Mouse (Mus musculus): ENCODE measurements around the gene Inava.
A peak's percentile ranks its signal among the peaks of the same experiment; 100 is the strongest.

Gene Inava

GRCm38 (mm10) chr1:136233892-136234594 lies at the start of gene Inava:
Gene Inava (minus strand): TSS chr1:136234264.
- peak; percentile 58 for DNase-seq (ENCODE audit: low read depth, low spot score)

- DNase-seq (ENCODE audit: low read depth, low spot score) = no peak
These were observed 43.3 kb upstream of the Inava start for GRCm38 (mm10) chr1:136277366-136277765.

GRCm38 (mm10) chr1:136268224-136268623 lies 34.2 kb upstream of the Inava start:
- no peak for DNase-seq (ENCODE audit: low read depth, low spot score)

GRCm38 (mm10) chr1:136266127-136266526 lies 32.1 kb upstream of the Inava start:
- no peak for DNase-seq (ENCODE audit: low read depth, low spot score)

GRCm38 (mm10) chr1:136263355-136263754 lies 29.3 kb upstream of the Inava start:
- DNase-seq (ENCODE audit: low read depth, low spot score) = no peak

GRCm38 (mm10) chr1:136260635-136261238 lies 26.7 kb upstream of the Inava start, which contains the start of gene Gpr25:
Gene Gpr25 (minus strand): TSS chr1:136260873.
- DNase-seq (ENCODE audit: low read depth, low spot score) = no peak

GRCm38 (mm10) chr1:136259893-136260634 lies 26.0 kb upstream of the Inava start:
- peak; percentile 45 for DNase-seq (ENCODE audit: low read depth, low spot score)

GRCm38 (mm10) chr1:136259543-136259892 lies 25.5 kb upstream of the Inava start:
- DNase-seq (ENCODE audit: low read depth, low spot score) = no peak

- no peak for DNase-seq (ENCODE audit: low read depth, low spot score)
These were observed 24.4 kb upstream of the Inava start for GRCm38 (mm10) chr1:136258495-136258894.

- peak; percentile 42 for DNase-seq (ENCODE audit: low read depth, low spot score)
These were observed 21.6 kb upstream of the Inava start for GRCm38 (mm10) chr1:136255657-136256056.

GRCm38 (mm10) chr1:136255174-136255573 lies 21.1 kb upstream of the Inava start:
- DNase-seq (ENCODE audit: low read depth, low spot score) = peak; percentile 75

GRCm38 (mm10) chr1:136254503-136255065 lies 20.5 kb upstream of the Inava start:
- peak; percentile 64 for DNase-seq (ENCODE audit: low read depth, low spot score)

- no peak for DNase-seq (ENCODE audit: low read depth, low spot score)
These were observed 19.4 kb upstream of the Inava start for GRCm38 (mm10) chr1:136253472-136253871.

GRCm38 (mm10) chr1:136249662-136250061 lies 15.6 kb upstream of the Inava start:
- DNase-seq (ENCODE audit: low read depth, low spot score) = no peak

- DNase-seq (ENCODE audit: low read depth, low spot score) = peak; percentile 22
These were observed 13.3 kb upstream of the Inava start for GRCm38 (mm10) chr1:136247393-136247792.

- no peak for DNase-seq (ENCODE audit: low read depth, low spot score)
These were observed 10.4 kb upstream of the Inava start for GRCm38 (mm10) chr1:136244469-136244868.

- DNase-seq (ENCODE audit: low read depth, low spot score) = no peak
These were observed 7.7 kb upstream of the Inava start for GRCm38 (mm10) chr1:136241801-136242200.

- DNase-seq (ENCODE audit: low read depth, low spot score) = no peak
These were observed 4.4 kb upstream of the Inava start for GRCm38 (mm10) chr1:136238495-136238894.

GRCm38 (mm10) chr1:136234595-136235092 lies 580 bp upstream of the Inava start:
- DNase-seq (ENCODE audit: low read depth, low spot score) = no peak

- no peak for DNase-seq (ENCODE audit: low read depth, low spot score)
These were observed 876 bp downstream of the Inava start for GRCm38 (mm10) chr1:136232986-136233790.

- no peak for DNase-seq (ENCODE audit: low read depth, low spot score)
These were observed 1.7 kb downstream of the Inava start for GRCm38 (mm10) chr1:136232285-136232926.

Measured in CD4-positive helper T cell, adult 2 months (primary cell).